Mouse (Mus musculus) adrenal gland, postnatal 10 days (tissue): ENCODE results near the gene Klc3. TPM values are rescaled to one million over a fixed set of nuclear protein-coding genes. Genes with fewer than 3 reads are reported as not detected.

Source experiments
- DNase-seq: peaks from one replicate; pipeline ENCODE4 v3.0.0; 2021; ENCODE audit warnings: mixed read lengths
- total RNA-seq, 2 experiments: library from RNA; stranded (reverse); gene quantifications; 2 replicates each; pipeline ENCODE4 v1.2.3; 2021

The Klc3 gene
- total RNA-seq, 2 experiments from 2014 or later = 1.4 to 1.7 TPM

DNA sequence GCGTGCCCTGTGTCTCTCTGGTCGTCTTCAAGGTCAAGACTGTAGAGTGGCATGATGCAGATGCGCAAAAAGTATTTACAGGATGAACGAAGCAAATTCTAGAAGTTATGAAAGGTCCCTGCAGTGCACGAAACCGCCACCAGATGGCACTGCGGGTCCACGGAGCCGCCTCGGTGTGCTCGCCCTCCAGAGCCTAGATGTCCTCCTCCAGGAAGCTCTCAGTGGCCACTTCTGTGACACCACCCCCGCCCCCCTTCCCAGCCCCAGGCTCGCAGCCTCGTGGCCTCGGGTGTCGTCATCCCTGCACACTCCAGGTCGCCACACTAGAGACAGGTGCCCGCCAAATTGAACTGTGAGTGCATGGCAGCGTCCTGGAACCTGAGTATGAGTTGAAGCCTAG is 1.5 kb upstream of the Klc3 start:
- DNase-seq = peak; percentile 93

DNA sequence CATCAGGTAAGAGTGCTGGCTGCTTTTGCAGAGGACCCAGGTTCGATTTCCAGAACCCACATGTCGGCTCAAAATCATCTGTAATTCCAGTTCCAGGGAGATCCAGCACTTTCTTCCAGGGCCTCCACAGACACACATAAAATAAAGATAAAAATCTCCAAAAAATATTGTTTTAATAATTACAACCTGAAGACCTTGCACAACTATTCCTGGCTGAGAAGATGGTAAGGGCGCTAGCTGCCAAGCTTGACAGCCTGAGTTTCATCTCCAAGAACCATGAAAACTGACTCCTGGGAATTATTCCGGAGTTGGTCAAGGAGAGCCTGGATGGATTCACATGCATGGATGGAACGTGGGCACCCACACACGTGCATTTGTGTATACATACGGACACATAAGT is 572 bp upstream of the Klc3 start, which contains the start of gene Ckm:
Gene Ckm (plus strand): TSS at position 301 of the 400 bp plus-strand sequence.
- no peak for DNase-seq

DNA sequence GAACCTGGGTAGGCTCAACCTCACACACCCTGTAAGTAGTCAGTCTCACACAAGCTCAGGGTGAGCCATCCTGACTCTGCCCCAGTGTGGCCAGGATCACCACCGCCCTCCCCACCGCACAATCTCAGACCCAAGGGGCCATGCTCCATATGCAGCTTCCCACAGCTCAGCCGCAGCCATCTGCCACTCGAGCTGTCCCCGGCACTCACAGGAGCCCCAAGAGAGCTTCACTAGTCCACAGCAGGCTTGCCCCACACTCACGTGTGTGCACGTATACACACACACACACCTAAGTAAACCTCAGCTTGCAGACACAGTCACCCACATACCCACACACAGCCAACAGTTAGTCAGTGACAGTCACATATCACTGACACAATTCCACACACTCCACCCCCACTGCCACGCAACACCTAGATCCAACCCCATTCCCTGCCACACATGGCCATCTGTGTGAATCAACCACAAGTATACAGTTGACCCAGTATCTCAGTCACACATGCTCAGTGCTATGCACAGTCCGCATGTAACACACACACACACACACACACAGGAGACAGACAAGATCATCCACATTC is 1.3 kb downstream of the Klc3 start:
- no peak for DNase-seq

DNA sequence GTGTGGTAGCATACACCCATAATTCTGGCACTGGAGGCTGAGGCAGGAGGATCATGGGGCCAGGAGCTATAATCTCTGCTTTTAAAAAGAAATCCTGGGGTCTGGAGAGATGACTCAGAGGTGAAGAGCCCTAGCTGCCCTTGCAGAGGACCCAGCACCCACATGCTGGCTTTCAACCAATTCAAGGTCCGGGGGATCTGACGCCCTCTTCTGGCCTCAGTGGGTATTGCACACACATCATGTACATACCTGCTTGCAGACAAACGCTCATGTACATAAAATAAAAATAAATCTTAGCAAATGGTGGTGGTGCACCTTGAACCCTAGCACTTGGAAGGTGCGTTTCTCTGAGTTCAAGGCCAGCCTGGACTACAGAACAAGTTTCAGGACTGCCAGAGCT is 3.0 kb downstream of the Klc3 start:
- no peak for DNase-seq

DNA sequence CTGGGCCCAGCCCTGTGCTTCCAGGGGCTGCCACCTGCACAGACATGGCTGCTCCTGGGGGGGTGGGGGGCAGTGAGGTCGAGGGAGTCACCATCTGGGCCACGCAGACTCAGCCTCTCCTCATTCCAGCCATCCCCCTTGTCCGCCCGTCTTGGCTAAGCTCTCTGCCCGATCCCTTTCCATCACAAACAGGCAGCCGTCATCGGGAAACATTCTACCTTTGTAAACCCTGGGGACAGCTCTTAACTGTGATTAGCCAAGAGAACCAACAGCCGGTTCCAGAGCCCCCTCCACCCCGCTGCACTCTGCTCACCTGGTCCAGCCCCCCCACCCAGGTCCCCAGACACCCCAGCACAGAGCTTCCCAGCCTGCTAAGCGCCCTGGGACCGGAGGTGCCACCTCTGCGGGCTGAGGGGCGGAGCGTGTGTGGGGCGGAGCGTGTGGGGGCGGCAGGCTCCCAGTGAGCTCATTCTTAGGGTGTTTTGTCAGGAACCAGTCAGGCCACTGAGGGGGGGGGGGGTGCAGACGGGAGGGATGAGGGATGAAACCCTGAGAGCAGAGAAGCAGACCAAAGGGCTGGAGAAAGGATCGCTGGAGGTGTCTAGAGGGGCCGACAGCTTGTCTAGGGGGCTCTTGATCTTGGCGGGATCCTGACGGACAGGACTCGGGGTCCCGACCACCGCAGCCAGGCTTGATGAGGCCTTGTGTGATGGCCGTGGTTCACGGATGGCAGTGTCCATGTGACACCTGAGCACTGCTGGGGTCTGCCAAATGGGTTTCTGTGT is 4.2 kb downstream of the Klc3 start:
- DNase-seq = peak; percentile 60

DNA sequence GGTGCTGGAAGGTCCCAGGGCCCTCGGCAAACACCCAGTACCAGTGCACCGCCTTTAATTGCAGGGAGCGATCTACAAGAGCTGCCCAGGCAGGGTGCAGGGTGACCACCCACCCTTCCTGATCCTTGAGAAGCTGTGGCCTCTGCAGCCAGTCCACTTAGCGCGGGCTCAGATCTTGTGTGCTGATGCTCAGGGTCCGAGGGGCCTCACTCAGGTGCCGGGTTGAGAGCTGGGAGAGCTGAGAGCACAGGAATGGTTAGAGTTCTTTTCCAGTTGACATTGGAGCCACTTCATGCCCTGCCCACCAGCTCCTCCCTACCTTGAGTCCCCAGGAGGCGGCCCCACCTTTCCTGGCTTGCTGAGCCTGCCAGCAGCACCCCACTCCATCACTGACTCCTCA is 9.4 kb downstream of the Klc3 start:
- no peak for DNase-seq

DNA sequence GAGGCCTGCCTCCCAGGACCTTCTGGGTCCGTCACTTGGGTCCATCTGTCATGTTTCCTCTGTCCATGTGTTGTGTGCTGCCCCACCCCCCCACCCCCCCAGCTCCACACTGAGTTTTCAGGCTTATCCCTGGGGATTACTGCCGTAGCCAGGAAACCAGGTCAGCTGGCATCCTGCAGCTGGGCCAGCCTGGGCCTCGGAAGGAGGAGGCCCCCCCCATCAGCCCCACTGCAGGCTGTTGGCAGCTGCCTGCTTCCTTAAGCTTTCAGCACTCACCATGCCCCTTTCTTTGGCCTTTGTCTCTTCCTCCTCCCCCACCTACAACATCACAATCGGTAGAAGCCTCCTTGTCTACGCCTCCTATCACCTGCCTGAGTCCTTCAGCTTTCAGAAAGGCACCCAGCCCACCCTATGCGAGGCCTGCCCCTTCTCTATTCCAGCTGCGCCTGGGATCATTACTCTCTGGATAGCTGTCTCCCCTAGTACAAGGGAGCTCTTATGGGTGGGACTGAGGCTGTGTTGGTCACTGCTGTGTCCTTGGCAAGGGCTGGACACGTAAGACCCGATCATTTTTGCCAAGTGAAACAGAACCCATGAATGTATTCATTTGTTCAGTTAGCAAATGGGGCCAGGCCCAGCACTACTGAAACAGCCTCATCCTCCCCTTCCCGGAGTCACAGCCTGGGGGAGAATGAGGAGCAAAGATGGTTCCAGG is 15.0 kb downstream of the Klc3 start:
- DNase-seq = no peak

DNA sequence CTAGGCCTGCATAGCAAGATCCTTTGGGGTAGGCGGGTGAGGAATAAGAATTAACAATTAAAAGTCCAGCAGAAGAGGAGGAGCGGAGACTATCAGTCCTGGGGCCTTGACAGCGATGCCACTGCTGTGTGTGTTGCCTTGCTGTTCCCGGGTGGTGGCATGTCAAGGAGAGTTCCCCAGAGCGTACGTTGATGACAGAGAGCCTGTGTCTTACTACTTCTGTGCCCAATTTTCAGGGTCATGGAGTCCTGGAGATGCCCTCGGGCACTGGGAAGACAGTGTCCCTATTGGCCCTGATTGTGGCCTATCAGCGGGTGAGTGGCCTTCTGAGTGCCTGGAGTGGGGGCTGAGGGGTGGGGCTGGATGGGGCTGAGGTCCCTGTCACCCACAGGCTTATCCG is 20.2 kb downstream of the Klc3 start:
- peak; percentile 29 for DNase-seq

DNA sequence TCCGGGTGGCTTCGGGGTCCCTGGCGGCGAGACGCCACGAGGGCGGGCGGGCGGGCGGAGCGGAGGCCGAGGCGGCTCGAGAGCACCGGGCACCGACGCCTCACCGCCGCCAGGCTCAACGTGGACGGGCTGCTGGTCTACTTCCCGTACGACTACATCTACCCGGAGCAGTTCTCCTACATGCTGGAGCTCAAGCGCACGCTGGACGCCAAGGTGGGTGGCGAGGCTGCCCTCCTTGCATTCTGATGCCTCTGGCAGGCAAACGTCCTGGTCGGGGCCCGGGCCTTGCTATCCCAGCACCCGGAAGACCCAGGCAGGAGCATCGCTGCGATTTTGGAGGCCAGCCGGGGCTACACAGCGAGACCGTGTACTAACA is 21.8 kb downstream of the Klc3 start:
- DNase-seq = peak; percentile 55

DNA sequence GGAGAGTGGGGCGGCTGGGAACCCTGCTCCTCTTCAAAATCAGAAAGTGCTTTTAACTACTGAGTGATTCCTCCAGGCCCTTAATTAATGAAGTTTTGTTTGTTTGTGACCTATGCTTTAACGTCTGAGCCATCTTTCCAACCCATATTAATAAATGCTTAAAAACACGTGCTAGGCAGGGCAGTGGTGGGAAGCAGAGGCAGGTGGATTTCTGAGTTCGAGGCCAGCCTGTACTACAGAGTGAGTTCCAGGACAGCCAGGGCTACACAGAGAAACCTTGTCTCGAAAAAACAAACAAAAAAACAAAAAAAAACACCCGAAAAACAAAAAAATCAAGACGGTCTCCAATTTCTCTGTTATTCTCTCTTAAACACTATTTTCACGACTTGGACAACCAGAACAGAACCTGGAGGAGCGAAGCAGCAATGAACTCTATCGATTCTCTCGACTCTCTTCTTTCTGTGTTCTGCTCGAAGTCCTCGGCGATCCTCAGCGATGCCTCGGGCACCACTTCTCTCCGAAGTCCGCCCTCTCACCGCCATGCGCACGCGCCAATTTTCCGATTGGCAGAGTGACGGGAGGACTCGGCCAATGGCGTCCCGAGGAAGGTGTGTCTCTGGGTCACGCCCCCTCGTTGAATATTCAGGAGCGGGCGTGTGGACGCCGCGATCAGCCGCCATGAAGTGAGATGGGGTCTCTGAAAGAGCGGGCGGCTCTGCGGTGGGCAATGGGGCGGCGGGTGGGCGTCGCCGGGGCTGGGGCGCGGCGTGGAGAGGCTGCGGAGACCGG is 22.3 kb downstream of the Klc3 start, which contains the start of gene Ercc2:
Gene Ercc2 (plus strand): TSS at position 634 of the 789 bp plus-strand sequence.
- DNase-seq = peak; percentile 99

DNA sequence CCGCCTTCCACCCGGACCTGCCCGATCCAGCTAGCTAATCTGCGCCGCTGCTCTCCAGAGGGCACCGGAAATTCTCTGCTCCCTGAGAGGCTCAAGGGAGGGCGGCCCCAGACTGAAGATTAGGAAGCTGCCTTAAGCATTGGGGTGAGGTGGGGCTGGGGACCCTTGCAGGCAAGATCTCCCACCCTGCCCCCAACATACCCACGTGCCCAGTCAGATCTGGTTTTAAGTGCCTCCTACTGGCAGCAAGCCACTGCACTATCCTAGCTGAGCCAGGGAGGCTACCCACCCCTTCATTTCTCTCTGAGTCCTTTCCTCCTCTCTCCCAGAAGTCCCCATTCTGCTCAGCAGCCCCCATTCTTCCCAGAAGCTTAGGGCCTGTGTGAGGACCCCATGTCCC is 25.9 kb downstream of the Klc3 start:
- no peak for DNase-seq

DNA sequence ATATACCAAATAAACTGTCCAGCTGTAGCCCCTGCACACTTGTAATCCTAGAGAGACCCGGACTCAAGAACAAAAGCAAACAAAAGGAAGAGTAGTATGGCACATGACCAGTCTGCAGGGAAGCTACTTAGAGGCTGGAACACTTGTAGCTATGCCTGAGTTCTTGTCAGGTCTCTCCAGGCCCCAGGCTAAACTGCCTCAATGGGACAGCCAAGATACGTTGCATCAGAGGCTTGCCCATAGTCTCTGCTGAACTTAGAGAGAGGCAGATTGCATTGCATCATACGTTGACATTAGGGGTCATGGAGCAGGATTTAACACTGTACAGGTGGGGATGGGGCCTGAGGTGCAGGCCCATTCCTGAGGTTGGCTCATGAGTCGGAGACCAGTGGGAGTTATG is 27.9 kb downstream of the Klc3 start:
- no peak for DNase-seq

DNA sequence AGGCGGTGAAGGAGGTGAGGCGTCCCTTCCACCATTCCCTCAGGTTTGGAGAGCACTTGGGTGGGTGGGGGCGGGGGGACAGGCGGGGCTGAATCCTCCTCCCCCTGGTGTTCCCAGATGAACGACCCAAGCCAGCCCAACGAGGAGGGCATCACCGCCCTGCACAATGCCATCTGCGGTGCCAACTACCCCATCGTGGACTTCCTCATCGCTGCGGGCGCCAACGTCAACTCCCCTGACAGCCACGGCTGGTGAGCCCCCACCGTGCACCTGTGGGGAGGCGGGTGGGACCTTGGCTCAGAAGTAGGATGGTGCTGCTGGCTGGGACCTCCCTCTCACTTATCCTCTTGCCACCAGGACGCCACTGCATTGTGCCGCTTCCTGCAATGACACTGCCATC is 28.5 kb downstream of the Klc3 start:
- DNase-seq = no peak

DNA sequence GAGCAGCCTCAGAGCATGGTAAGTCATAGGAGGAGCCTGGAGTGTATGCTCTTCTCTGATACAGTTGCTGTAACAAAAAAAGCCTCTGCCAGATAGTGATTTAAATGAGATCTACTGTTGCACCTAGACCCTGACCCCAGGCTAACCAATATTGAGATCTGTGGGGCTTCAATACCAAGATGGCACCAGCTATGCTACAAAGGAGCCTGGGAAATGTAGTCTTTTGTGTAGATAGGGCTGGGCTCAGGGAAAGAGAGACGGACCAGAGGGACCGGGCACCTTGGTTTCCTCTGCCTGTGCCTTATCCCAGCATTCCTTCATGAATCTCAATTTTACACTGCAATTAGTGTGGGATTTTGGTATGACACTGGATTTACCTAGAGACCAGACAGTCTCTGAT is 30.5 kb downstream of the Klc3 start:
- DNase-seq = no peak

DNA sequence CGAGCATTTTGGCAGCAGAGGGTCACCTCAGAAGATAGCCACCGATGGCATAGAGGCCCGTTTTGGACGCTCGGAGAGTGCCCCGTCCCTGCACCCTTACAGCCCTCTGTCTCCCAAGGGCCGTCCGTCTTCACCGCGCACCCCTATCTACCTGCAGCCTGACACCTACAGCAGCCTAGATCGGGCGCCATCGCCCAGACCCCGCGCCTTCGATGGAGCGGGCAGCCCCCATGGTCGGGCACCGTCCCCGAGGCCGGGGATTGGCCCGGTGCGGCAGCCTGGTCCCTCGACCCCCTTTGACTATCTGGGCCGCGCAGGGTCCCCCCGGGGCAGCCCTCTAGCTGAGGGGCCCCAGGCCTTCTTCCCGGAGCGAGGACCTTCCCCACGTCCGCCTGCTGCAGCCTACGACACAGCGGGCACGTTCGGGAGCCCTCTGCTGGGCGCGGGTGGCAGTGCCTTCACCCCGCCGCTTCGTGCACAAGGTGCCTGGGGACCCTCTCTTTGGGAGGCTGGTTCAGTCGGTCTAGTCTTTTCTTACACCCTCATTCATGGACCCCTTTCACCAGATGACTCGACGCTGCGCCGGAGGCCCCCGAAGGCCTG is 34.0 kb downstream of the Klc3 start:
- DNase-seq = peak; percentile 81

DNA sequence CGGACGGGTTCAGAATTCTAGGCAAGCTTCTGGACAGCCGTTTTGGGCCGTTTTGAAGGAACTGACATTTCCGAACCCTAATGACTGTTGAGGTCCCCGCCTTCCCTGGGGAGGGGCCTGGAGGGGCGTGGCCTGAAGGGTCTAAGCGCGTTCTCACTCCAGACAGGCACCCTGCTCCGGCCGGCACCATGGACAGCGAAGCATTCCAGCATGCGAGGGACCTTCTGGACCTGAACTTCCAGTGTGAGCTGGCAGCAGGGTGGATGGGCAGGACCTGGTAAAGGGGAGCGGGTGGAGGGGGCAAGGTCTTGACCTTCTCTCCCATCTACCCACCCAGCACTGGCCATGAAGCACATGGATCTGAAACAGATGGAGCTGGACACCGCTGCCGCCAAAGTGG is 35.5 kb downstream of the Klc3 start:
- peak; percentile 79 for DNase-seq

DNA sequence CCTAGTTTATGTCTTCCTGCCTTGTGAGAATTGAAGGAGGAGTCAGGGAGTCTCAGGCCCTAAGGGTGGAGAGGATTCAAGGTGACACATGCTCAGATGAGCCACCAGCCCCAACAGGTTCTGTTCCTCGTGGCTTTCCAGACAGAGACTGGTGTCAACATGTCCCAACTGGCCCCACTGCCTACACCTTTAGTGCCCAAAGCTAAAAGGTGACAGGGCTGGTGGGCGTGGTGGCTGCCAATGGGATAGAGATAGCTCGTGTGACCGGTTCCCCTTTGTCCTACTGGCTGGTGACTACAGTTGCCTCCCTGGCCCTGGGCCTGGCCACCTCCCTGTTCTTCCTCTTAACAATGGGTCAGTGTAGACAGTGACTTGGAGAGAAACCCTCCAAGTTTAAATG is 38.5 kb downstream of the Klc3 start:
- no peak for DNase-seq

DNA sequence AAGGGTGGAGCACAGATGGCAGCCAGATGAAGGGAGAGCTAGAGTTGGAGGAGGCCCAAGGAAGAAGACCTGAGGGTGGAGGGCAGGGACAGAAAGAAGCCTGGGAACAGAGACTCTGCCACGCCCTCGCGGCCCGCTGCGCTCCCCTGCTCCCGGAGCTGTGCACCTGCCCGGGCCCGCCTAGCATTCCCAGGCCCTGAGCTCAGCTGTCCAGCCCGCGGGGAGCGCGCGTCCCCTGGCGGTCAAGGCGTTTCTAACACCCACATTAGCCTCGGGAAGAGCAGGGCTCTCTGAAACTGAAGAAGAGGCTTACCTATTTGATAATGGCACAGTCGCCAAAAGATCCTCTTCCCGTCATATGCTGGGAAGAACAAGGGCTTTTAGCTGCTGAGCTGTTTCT is 40.0 kb downstream of the Klc3 start:
- DNase-seq = peak; percentile 85

DNA sequence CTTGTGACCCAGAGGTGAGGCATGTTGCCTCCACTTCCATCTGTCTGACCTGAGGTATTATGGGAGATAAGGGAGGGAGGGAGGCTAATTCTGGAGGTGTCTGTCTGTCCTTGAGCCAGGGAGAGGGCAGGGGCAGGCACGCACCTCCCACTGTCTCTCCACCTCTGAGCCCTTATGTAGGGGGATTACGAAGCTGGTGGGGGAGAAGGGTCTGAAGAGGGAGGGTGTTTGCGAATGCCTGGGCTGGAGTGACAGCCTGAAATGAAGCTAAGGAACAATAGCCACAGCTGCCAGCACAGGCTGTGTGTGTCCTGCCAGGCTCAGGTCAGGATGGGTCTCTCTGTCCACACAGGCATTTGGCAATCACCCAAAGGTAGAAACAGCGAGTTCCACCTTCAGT is 41.6 kb downstream of the Klc3 start:
- DNase-seq = no peak

DNA sequence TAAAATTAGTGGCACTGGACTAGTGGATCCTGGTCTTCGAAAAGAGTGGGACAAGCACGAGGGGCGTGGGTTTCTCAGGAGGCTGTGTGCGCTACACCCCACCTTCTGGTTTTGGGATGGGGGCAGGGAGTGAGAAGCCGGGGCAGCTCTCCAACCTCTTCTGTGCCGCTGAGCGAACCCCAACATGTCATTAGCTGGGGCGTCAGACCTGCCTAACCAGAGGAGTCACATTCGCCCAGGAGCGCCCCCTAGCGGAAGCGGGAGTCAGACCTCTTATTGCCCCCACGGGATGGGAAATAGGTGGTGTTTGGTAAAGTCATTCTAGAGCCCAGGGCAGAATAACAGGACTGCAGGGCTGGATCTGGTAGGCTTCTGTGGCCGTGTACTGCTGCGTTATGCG is 42.2 kb downstream of the Klc3 start:
- peak; percentile 87 for DNase-seq

DNA sequence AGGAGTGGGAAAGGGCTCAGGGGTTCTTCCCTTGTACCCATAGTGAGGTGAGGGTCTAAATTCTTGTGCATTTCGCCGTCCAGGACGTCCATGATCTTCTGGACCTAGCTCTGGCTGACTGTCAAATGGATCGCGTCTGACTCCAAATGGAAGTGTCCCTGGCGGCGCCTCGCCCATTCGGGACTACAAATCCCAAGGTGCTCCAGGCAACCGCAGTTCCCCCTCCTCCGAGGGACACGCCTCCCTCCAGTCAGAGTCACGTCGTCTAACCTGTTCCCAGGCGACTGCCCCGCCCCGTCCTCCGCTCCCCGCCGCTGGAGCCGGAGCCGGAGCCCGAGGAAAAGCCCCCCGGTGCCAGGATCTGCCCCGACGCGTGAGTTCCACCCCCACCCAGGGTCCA is 43.0 kb downstream of the Klc3 start:
- peak; percentile 93 for DNase-seq
